Mouse (Mus musculus) liver, adult 2 months (tissue): ENCODE results near the gene Gm10377. TPM values are rescaled to one million over a fixed set of nuclear protein-coding genes. Genes with fewer than 3 reads are reported as not detected.
"Not testable (repeated sequence)": the region's sequence is repeated elsewhere in the genome, so short reads cannot be mapped to it uniquely, and the experiment has no call there.

ENCODE experiments used
- DNase-seq: peaks from one replicate; pipeline ENCODE4 v3.0.0-alpha.2; 2011; ENCODE audit warnings: low read depth, low spot score; ENCODE audit errors: extremely low read depth
- H3K27ac ChIP-seq: fragments of 200-500 bp; replicated peaks from 2 replicates; pipeline ENCODE4 v1.5.1; 2012; ENCODE audit warnings: low read depth, mild to moderate bottlenecking, control low read depth, inconsistent platforms, low read length; ENCODE audit not compliant: insufficient read depth
- H3K27me3 ChIP-seq: fragments of 200-500 bp; 2 replicates; pipeline ENCODE4 v1.6.1; 2012; ENCODE audit warnings: mild to moderate bottlenecking, moderate library complexity, low read length, inconsistent platforms; ENCODE audit not compliant: control insufficient read depth, insufficient read depth
- H3K36me3 ChIP-seq: fragments of 200-500 bp; 2 replicates; pipeline ENCODE4 v1.6.1; 2012; ENCODE audit warnings: low read length, inconsistent platforms; ENCODE audit not compliant: control insufficient read depth, insufficient read depth
- H3K4me1 ChIP-seq: fragments of 200-500 bp; 2 replicates; pipeline ENCODE4 v1.6.1; 2011; ENCODE audit warnings: low read length; ENCODE audit not compliant: control insufficient read depth, insufficient read depth
- H3K4me3 ChIP-seq: fragments of 200-500 bp; 2 replicates; pipeline ENCODE4 v1.5.1; 2011; ENCODE audit warnings: low read depth, mild to moderate bottlenecking, control low read depth, low read length, moderate library complexity; ENCODE audit not compliant: insufficient read depth
- H3K79me2 ChIP-seq: fragments of 200-500 bp; 2 replicates; pipeline ENCODE4 v1.6.1; 2012; ENCODE audit warnings: inconsistent platforms, mild to moderate bottlenecking, low read length, moderate library complexity; ENCODE audit not compliant: control insufficient read depth, insufficient read depth
- H3K9ac ChIP-seq: fragments of 200-500 bp; 2 replicates; pipeline ENCODE4 v1.6.1; 2012; ENCODE audit warnings: low read depth, mild to moderate bottlenecking, control low read depth, inconsistent platforms, low read length
- WGBS: fragments of 180-500 bp; shearing (Covaris S2); methylation state at CpG from one replicate; pipeline ENCODE4 v1.1.7; 2018; 5-methylcytosine and 5-hydroxymethylcytosine counted together
- polyA plus RNA-seq: library from polyadenylated mRNA; depleted of rRNA; stranded (reverse); fragments of >200 nt; gene quantifications from 2 replicates; pipeline ENCODE4 v1.2.3, GENCODE M21; 2012; rRNA removed
- total RNA-seq: library from RNA; depleted of rRNA; stranded (reverse); fragments of >200 nt; gene quantifications from 2 replicates; pipeline ENCODE4 v1.2.3, GENCODE M21; 2014; rRNA removed

Gm10377 gene
- total RNA-seq (not detected in 2 replicates), polyA plus RNA-seq (not detected in 2 replicates)

GRCm38 (mm10) chr14:42797887-42798286 is at the start of gene Gm10377:
TSS of gene Gm10377 (minus strand) at chr14:42797987.
- H3K9ac ChIP-seq, H3K27ac ChIP-seq, DNase-seq, H3K27me3 ChIP-seq, H3K36me3 ChIP-seq, H3K4me1 ChIP-seq, H3K79me2 ChIP-seq, H3K4me3 ChIP-seq: not testable (repeated sequence)

GRCm38 (mm10) chr14:42768721-42769120 is 29.1 kb downstream of the Gm10377 start, which contains the start of gene Gm3015:
TSS of gene Gm3015 (minus strand) at chr14:42768821.
- H3K4me3 ChIP-seq, H3K27me3 ChIP-seq, DNase-seq, H3K9ac ChIP-seq, H3K79me2 ChIP-seq, H3K4me1 ChIP-seq, H3K36me3 ChIP-seq, H3K27ac ChIP-seq: not testable (repeated sequence)
- 70% methylated on average over 1 of the region's 1 CpGs for WGBS

Other genes with a start within 250 kb of the Gm10377 start
- gene Gm17124, start 198.1 kb downstream of the Gm10377 start, total RNA-seq, result not detected in 2 replicates
- gene Gm17124, start 198.1 kb downstream of the Gm10377 start, polyA plus RNA-seq, result not detected in 2 replicates
- not detected in 2 replicates for gene Gm3633, start 156.1 kb downstream of the Gm10377 start, total RNA-seq
- gene Gm3633, start 156.1 kb downstream of the Gm10377 start, polyA plus RNA-seq, result not detected in 2 replicates
- not detected in 2 replicates for gene Gm10378, start 142.0 kb downstream of the Gm10377 start, total RNA-seq
- not detected in 2 replicates for gene Gm10378, start 142.0 kb downstream of the Gm10377 start, polyA plus RNA-seq
- not detected in 2 replicates for gene Gm3015, start 29.2 kb downstream of the Gm10377 start, total RNA-seq
- gene Gm3015, start 29.2 kb downstream of the Gm10377 start, polyA plus RNA-seq, result not detected in 2 replicates
- not detected in 2 replicates for gene Gm21977, start 55.5 kb upstream of the Gm10377 start, total RNA-seq
- gene Gm21977, start 55.5 kb upstream of the Gm10377 start, polyA plus RNA-seq, result not detected in 2 replicates
- gene Gm8082, start 195.6 kb upstream of the Gm10377 start, total RNA-seq, result not detected in 2 replicates
- gene Gm8082, start 195.6 kb upstream of the Gm10377 start, polyA plus RNA-seq, result not detected in 2 replicates
- not detected in 2 replicates for gene Gm10376, start 217.6 kb upstream of the Gm10377 start, total RNA-seq
- gene Gm10376, start 217.6 kb upstream of the Gm10377 start, polyA plus RNA-seq, result not detected in 2 replicates